Mouse (Mus musculus) midbrain, embryonic 15.5 days (tissue): ENCODE results near the gene Nat9. TPM values are rescaled to one million over a fixed set of nuclear protein-coding genes. Genes with fewer than 3 reads are reported as not detected.

Source experiments
- ATAC-seq: fragments of 200-750 bp; cut with Nextera tagmentation; replicated peaks from 2 replicates; pipeline ENCODE4 v1.8.0; 2017; ENCODE audit warnings: moderate TSS enrichment
- H3K27ac ChIP-seq: fragments of 300-500 bp; sonication (generic); 2 replicates; pipeline ENCODE4 v1.5.1; 2015; ENCODE audit warnings: mild to moderate bottlenecking, inconsistent platforms
- H3K27me3 ChIP-seq: fragments of 300-500 bp; sonication (generic); replicated peaks from 2 replicates; pipeline ENCODE4 v1.6.1; 2015; ENCODE audit warnings: inconsistent platforms
- H3K36me3 ChIP-seq: fragments of 300-500 bp; sonication (generic); replicated peaks from 2 replicates; pipeline ENCODE4 v1.6.1; 2015; ENCODE audit warnings: inconsistent platforms
- H3K4me1 ChIP-seq: fragments of 300-500 bp; sonication (generic); 2 replicates; pipeline ENCODE4 v1.6.1; 2015; ENCODE audit warnings: inconsistent platforms
- H3K4me2 ChIP-seq: fragments of 300-500 bp; sonication (generic); 2 replicates; pipeline ENCODE4 v1.6.1; 2015; ENCODE audit warnings: inconsistent platforms, mild to moderate bottlenecking, moderate library complexity
- H3K4me3 ChIP-seq: fragments of 300-500 bp; sonication (generic); 2 replicates; pipeline ENCODE4 v1.5.1; 2015; ENCODE audit warnings: mild to moderate bottlenecking, inconsistent platforms
- H3K9ac ChIP-seq: fragments of 300-500 bp; sonication (generic); 2 replicates; pipeline ENCODE4 v1.6.1; 2015; ENCODE audit warnings: mild to moderate bottlenecking, inconsistent platforms
- H3K9me3 ChIP-seq: fragments of 300-500 bp; sonication (generic); 2 replicates; pipeline ENCODE4 v1.6.1; 2016; ENCODE audit warnings: inconsistent platforms
- WGBS: fragments of 180-500 bp; shearing (Covaris S2); methylation state at CpG from one replicate; pipeline ENCODE4 v1.1.7; 2015; ENCODE audit warnings: mixed read lengths; 5-methylcytosine and 5-hydroxymethylcytosine counted together
- polyA plus RNA-seq: library from polyadenylated mRNA; unstranded; fragments of >200 nt; fragmentation: Nextera tagmentation; extraction: Ambion mirVana; gene quantifications from 2 replicates; pipeline ENCODE4 v1.2.1, GENCODE M21; 2015

Nat9 gene
- polyA plus RNA-seq, 1 experiment from 2014 or later = 25.5 TPM

DNA sequence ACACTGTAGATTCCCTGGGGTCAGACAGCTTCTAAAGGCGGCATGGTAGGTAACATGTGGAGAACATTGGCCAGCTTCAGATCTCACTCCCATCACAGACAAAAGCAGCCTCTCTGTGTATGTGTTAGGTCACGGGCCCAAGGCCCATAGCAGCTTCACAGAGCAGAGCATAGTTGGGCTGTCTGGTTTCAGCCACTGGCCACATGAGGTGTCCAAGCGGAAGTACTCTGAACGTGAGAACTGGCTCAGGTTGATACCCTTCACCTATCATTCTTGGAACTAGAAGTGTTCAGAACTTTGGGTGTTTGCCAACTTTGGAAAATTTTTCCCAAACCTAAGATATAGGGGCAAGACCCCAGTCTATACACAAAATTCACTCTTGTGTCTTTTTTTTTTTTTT, 18.2 kb downstream of the Nat9 start:
- Histone ChIP-seq H3K27ac (no peak overlapping the region), H3K4me3 (no peak overlapping the region), H3K27me3 (peaks cover 19% of the 10 kb centered on the region; the same call in 1 of the 2 replicates), H3K4me2 (no peak overlapping the region), H3K9me3 (no peaks in the 10 kb centered on the region), H3K4me1 (peaks cover 20% of the 10 kb centered on the region), H3K36me3 (no peaks in the 10 kb centered on the region), H3K9ac (no peak overlapping the region)
- WGBS = 92% methylated on average over 4 of the region's 4 CpGs
- ATAC-seq = no peak

DNA sequence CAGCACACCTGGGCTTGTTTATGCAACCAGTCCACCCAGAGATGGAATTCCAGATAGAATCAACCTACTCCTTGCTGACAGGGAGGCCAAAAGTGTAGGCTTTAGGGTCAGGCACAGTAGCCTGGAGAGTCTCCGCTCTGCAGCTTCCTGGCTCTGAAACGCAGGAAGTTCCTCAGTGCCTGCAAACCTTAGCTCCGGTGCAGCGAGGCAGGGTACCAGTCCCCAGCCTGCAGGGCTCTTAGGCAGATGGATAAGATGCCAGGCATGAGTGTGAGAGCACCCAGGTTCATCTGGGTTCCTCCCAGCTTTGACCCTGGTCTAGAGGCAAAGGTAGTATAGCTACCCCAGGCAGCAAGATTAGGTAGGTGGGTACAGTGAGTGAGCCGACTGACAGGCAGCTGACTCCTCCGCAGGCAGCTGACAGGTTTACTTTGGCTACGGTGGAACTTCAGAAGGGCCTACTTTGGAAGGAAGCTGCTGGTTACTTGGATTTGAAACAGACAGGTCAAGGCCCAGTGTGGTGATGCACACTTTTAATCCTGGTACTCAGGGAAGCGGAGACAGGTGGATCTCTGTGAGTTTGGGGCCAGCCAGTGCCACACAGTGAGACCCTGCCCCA, 19.9 kb downstream of the Nat9 start:
- no peak overlapping the region for H3K4me2 ChIP-seq
- no peak overlapping the region for H3K9ac ChIP-seq
- no peaks in the 10 kb centered on the region for H3K9me3 ChIP-seq
- no peaks in the 10 kb centered on the region for H3K36me3 ChIP-seq
- peaks cover 29% of the 10 kb centered on the region for H3K4me1 ChIP-seq
- H3K27me3 ChIP-seq = peaks cover 32% of the 10 kb centered on the region
- 82% methylated on average over 8 of the region's 8 CpGs for WGBS
- no peak overlapping the region for H3K27ac ChIP-seq
- ATAC-seq = no peak
- no peak overlapping the region for H3K4me3 ChIP-seq

DNA sequence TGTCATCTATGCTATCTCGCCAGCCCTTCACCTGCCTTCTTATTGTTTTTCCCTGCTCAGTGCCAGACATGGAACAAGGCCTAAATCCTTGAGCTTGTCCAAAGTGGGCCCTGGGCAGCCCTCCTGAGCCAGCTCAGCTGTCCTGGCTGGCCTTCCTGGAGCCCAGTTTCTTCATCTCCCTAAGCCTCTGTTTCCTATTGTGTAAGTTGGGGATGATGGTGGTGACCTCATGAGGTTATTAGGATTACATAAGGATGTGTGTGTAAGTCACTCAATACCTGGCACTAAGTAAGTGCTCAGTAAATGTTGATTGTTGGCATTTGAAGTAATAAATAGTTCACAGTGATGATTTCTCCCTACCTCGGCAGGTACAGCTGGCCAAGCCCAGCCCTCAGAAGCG, 20.9 kb downstream of the Nat9 start:
- Histone ChIP-seq H3K27me3 (peaks cover 42% of the 10 kb centered on the region), H3K9ac (no peak overlapping the region), H3K27ac (no peak overlapping the region), H3K4me3 (no peak overlapping the region), H3K4me2 (no peak overlapping the region), H3K36me3 (no peaks in the 10 kb centered on the region), H3K9me3 (no peaks in the 10 kb centered on the region), H3K4me1 (peaks cover 27% of the 10 kb centered on the region)
- WGBS = 94% methylated on average over 3 of the region's 3 CpGs
- ATAC-seq = no peak

DNA sequence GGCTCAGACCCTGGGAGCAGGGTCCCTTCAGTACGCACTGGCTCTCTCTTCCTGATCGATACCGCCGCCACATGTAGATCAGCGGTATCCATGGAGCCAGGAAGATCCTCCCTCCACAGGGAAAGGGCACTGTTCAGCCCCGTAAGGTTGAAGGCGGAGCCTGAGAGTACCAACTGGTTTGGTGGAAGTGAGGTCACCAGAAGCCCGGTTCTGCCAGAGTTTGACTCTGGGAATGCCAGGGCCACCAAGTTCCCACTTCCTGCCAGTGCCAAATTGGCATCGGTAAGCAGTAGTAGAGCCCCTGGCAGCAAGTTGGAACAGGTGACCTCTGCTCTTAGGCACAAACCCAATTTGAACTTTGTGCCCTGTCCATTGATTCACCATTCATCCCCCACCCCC, 22.7 kb downstream of the Nat9 start:
- H3K4me3 ChIP-seq = peak overlapping the region; percentile 50
- peak overlapping the region; percentile 67 for H3K4me2 ChIP-seq
- H3K9ac ChIP-seq = peak overlapping the region; percentile 44; the same call in 1 of the 2 replicates
- H3K36me3 ChIP-seq = no peaks in the 10 kb centered on the region
- 0% methylated on average over 9 of the region's 9 CpGs for WGBS
- H3K27me3 ChIP-seq = peaks cover 51% of the 10 kb centered on the region
- ATAC-seq = no peak
- H3K27ac ChIP-seq = no peak overlapping the region
- H3K9me3 ChIP-seq = no peaks in the 10 kb centered on the region
- H3K4me1 ChIP-seq = peaks cover 27% of the 10 kb centered on the region

DNA sequence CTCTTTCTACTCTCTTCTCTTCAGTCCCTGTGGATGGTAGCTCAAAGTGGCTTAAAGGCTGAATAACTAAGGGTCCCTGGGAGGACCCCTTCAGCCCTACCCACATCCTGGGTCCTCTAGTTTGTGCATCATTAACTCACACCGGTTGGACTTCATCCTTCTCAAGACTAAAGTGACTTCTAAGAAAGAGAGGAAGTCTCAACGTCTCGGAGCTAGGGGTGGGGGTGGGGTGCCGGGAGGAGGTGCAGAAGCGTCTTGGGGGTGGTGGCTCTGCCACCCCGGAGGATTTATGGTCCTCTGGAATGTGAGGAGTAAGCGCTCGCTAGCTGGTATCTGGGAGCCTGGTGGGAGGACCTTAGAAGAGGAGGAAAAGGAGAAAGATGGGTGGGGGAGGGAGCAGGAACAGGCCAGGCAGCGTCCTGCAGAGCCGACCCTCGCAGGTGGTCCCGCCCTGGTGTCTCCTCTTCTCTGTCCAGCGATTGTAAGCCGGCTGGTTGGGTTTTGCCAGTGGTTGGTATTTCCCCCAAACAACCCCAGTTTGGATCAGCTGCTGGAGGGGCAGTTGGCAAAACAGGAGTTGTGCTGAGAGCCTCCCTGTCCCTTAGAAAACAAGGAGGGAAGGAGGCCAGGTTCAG, 23.2 kb downstream of the Nat9 start:
- ATAC-seq = no peak
- peak overlapping the region; percentile 67 for H3K4me2 ChIP-seq
- H3K27ac ChIP-seq = no peak overlapping the region
- peak overlapping the region; percentile 44; the same call in 1 of the 2 replicates for H3K9ac ChIP-seq
- no peaks in the 10 kb centered on the region for H3K9me3 ChIP-seq
- 1% methylated on average over 14 of the region's 14 CpGs for WGBS
- H3K4me1 ChIP-seq = peaks cover 27% of the 10 kb centered on the region
- peak overlapping the region; percentile 50 for H3K4me3 ChIP-seq
- peaks cover 51% of the 10 kb centered on the region for H3K27me3 ChIP-seq
- H3K36me3 ChIP-seq = no peaks in the 10 kb centered on the region

DNA sequence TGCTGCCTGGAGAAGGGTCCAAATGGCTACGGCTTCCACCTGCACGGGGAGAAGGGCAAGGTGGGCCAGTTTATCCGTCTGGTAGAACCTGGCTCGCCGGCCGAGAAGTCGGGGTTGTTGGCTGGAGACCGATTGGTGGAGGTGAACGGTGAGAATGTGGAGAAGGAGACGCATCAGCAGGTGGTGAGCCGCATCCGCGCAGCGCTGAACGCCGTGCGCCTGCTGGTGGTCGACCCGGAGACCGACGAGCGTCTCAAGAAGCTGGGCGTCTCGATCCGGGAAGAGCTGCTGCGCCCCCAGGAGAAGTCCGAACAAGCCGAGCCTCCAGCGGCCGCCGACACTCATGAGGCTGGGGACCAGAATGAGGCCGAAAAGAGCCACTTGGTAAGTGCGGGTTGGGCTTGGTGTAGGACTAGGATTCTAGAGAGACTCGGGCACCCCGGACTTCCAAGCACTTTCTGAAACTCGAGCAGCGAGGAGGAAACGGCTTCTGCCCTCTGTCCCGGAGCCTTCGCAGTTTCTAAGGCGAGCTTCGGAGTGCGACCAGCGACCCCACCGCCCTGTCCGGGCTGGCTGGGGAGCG, 24.0 kb downstream of the Nat9 start:
- peaks cover 51% of the 10 kb centered on the region for H3K27me3 ChIP-seq
- under 1% methylated on average over 47 of the region's 47 CpGs for WGBS
- ATAC-seq = peak; percentile 47
- peaks cover 27% of the 10 kb centered on the region for H3K4me1 ChIP-seq
- H3K36me3 ChIP-seq = no peaks in the 10 kb centered on the region
- peak overlapping the region; percentile 44 for H3K9ac ChIP-seq
- peak overlapping the region; percentile 67 for H3K4me2 ChIP-seq
- H3K4me3 ChIP-seq = peak overlapping the region; percentile 50
- H3K9me3 ChIP-seq = no peaks in the 10 kb centered on the region
- peak overlapping the region; percentile 36; the same call in 1 of the 2 replicates for H3K27ac ChIP-seq

DNA sequence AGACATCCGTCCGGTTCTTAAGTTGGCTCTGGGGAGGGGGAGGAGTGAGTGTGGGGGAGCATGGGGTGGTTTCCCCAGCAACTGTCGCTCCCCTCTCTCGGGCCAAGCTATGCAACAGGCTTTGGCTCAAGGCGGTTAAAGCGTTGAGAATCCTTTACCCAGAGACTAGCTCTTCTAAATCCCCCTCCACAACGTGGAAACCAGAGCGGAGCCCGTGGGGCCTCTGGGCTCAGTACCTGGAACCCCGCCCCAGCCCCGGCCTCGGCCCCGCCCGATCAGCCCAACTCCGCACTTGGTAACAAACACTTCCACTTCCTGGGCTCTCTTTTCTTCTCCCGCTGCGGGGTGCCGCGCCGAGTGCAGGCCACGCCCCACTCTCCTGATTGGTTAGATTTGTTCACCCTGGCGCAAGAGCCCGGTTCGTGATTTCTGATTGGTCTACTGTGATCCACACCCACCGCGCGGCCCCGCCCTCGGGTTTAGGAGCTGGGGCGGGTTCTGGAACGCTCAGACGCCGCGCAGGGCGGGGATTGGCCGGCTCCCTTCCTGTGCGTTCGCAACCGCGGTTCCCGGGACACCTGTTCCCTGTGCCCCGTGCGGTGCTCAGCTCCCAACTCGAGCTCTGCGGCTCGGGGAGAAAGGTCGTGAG, 24.7 kb downstream of the Nat9 start, which contains the start of gene Slc9a3r1:
TSS of gene Slc9a3r1 (plus strand) at position 510 of the 649 bp plus-strand sequence.
- ATAC-seq = peak; percentile 92
- Histone ChIP-seq H3K36me3 (no peaks in the 10 kb centered on the region), H3K9me3 (no peaks in the 10 kb centered on the region), H3K4me1 (peaks cover 28% of the 10 kb centered on the region), H3K27ac (peak within 1 kb of the TSS; percentile 36; the same call in 1 of the 2 replicates), H3K27me3 (peaks cover 51% of the 10 kb centered on the region), H3K9ac (peak within 1 kb of the TSS; percentile 44), H3K4me2 (peak within 1 kb of the TSS; percentile 67), H3K4me3 (peak within 1 kb of the TSS; percentile 50)
- under 1% methylated on average over 47 of the region's 47 CpGs for WGBS

DNA sequence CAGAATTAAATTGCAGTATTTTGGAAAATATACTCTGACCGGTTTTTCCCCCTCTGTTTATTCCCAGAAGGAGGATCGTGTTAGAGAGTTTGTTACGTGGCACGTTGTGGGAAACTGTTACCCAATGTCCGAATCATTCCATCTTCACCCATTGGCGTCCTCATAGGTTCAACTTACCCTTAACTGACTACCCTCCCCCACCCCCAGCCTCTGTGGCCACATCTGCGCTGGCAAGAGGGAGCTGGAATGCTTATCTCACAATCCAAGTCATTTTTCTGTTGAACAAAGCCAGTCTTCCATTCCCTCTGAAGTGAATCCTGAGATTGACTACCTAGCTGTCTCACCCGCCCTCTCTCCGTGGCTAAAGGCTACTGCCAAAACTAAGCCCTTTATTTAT, 25.5 kb downstream of the Nat9 start:
- Histone ChIP-seq H3K27me3 (peaks cover 51% of the 10 kb centered on the region), H3K9ac (no peak overlapping the region)
- WGBS = 25% methylated on average over 9 of the region's 9 CpGs

DNA sequence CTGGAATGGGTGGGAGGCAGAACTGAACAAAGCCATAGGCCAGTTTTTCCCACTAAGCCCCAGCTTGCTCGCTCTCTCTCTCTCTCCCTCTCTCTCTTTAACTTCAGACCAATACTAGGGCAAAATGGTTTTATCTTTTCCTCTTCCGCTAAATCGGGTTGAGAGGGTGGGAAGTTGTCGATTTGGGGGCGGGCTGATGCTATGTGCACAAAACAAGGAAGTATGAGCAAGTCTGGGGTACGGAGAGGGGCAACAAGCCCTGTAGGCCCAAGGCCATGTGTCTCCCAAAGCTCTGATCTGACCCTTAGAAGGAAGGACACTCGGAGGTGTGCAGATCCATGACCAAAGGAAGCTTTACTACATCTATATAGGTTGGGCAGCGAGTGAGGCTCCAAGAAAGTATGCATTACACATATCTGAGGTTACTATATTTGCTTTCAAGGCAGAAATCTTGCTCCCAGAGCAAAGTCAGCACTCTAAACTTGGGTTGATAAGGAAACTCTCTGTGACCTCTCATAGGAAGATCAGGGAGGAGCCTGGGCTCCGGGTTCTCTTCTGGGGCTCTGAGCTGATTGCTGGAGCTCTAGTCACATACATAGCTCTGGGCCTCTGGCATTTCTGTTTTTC, 26.0 kb downstream of the Nat9 start:
- 67% methylated on average over 9 of the region's 9 CpGs for WGBS
- no peaks in the 10 kb centered on the region for H3K36me3 ChIP-seq
- no peaks in the 10 kb centered on the region for H3K9me3 ChIP-seq
- peaks cover 53% of the 10 kb centered on the region for H3K27me3 ChIP-seq
- ATAC-seq = no peak
- H3K9ac ChIP-seq = no peak overlapping the region
- H3K27ac ChIP-seq = no peak overlapping the region
- peaks cover 29% of the 10 kb centered on the region for H3K4me1 ChIP-seq
- H3K4me3 ChIP-seq = no peak overlapping the region
- no peak overlapping the region for H3K4me2 ChIP-seq

More for the DNA sequence above, 25.5 kb downstream of the Nat9 start:
- H3K27ac ChIP-seq = no peak overlapping the region
- no peaks in the 10 kb centered on the region for H3K36me3 ChIP-seq
- peaks cover 29% of the 10 kb centered on the region for H3K4me1 ChIP-seq
- H3K4me2 ChIP-seq = peak overlapping the region; percentile 67; the same call in 1 of the 2 replicates
- no peak for ATAC-seq
- H3K9me3 ChIP-seq = no peaks in the 10 kb centered on the region
- no peak overlapping the region for H3K4me3 ChIP-seq

DNA sequence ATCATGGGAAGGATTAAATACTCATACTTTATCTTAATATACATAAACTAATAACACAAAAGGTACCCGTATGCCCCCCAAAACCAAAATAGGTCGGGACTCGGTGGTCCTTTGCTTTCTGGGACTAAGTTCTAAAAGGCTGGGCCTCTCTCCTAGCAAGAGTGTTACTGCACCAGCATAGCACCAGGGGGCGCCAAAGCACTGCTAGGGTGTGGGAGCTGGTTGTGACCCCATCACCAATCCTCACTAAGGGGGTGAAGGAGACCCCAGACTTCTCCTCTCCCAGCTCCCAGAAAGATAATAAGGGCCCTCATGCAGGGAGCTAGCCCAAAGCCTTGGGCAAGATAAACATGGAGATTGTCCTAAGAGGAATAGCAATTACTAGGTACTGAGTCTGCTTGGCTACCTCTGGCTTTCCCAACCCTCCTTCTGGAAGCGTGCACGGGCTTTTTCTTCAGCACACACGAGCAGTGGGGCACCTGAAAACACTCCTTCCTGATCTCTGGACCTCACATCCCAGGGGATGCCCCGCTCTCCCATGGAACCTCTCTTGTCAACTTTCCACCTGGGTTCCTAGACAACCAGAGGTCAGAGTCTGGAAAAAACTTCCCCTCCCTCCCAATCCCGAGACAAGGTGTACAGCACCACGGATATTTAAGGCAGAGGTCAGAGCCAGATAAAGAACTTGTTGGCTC, 26.6 kb downstream of the Nat9 start:
- no peak overlapping the region for H3K4me2 ChIP-seq
- 31% methylated on average over 10 of the region's 10 CpGs for WGBS
- H3K9ac ChIP-seq = no peak overlapping the region
- peaks cover 29% of the 10 kb centered on the region for H3K4me1 ChIP-seq
- peaks cover 56% of the 10 kb centered on the region for H3K27me3 ChIP-seq
- no peak overlapping the region for H3K27ac ChIP-seq
- H3K36me3 ChIP-seq = no peaks in the 10 kb centered on the region
- no peaks in the 10 kb centered on the region for H3K9me3 ChIP-seq
- H3K4me3 ChIP-seq = no peak overlapping the region
- ATAC-seq = no peak

DNA sequence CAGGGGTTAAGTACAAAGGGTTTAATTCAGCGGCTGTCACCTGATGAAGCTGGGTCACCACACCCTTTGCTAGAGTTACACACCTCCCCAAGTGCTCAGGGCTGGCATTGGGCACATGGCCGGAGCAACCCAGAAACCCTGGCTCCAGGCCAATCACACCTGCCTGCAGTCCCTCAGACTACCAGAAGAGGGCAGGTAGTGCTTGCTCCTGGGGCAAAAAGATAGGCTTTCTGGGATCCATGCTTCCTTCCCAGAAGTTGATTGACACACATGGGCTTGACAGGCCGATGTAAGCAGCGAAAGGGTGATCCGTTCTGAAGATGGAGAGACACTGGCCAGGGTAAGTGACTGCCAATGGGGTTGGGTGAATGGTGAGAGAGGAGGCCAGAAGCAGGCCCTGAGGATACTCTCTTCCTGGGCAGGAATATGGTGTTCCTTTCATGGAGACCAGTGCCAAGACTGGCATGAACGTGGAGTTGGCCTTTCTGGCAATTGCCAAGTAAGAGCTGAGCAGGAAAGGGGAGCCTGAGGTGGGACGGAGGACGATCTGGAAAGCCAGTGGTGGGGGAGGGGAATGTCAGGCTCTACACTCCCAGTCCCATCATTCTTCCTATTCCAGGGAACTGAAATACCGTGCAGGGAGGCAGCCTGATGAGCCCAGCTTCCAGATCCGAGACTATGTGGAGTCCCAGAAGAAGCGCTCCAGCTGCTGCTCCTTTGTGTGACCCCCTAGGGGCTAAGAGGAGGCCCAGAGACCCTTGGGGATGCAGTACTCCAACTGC, 27.5 kb downstream of the Nat9 start:
- no peak overlapping the region for H3K4me3 ChIP-seq
- peaks cover 57% of the 10 kb centered on the region for H3K27me3 ChIP-seq
- no peak overlapping the region for H3K4me2 ChIP-seq
- H3K36me3 ChIP-seq = no peaks in the 10 kb centered on the region
- ATAC-seq = no peak
- no peak overlapping the region for H3K9ac ChIP-seq
- WGBS = 43% methylated on average over 11 of the region's 11 CpGs
- no peak overlapping the region for H3K27ac ChIP-seq
- peaks cover 29% of the 10 kb centered on the region for H3K4me1 ChIP-seq
- no peaks in the 10 kb centered on the region for H3K9me3 ChIP-seq
